Mouse (Mus musculus) cerebral cortex, adult 2 months (tissue): Measurements from ENCODE around the gene Ino80b.

ENCODE experiments used
- WGBS: fragments of 180-500 bp; shearing (Covaris S2); methylation state at CpG from one replicate; pipeline ENCODE4 v1.1.7; 2018; 5-methylcytosine and 5-hydroxymethylcytosine counted together

The Ino80b gene

GRCm38 (mm10) chr6:83086121-83087035 lies 38.9 kb downstream of the Ino80b start, which contains the start of gene Lbx2:
Gene Lbx2 (plus strand): TSS chr6:83086367.
- WGBS: 7% methylated on average over 42 of the region's 42 CpGs

- WGBS: 19% methylated on average over 6 of the region's 6 CpGs
Measured at GRCm38 (mm10) chr6:83084477-83084876, 40.8 kb downstream of the Ino80b start.

- WGBS: 21% methylated on average over 5 of the region's 5 CpGs
Measured at GRCm38 (mm10) chr6:83083497-83083896, 41.7 kb downstream of the Ino80b start.

- 97% methylated on average over 5 of the region's 5 CpGs for WGBS
Measured at GRCm38 (mm10) chr6:83080210-83080609, 45.0 kb downstream of the Ino80b start.

- WGBS: under 1% methylated on average over 46 of the region's 46 CpGs
Measured at GRCm38 (mm10) chr6:83078324-83078858, 46.8 kb downstream of the Ino80b start.

- under 1% methylated on average over 54 of the region's 54 CpGs for WGBS
Measured at GRCm38 (mm10) chr6:83077630-83078323, 47.5 kb downstream of the Ino80b start, which contains the start of gene Pcgf1. Gene Pcgf1 (plus strand): TSS chr6:83077869.

GRCm38 (mm10) chr6:83074979-83075378 lies 50.3 kb downstream of the Ino80b start:
- WGBS: 18% methylated on average over 2 of the region's 2 CpGs
